Mouse (Mus musculus) neural tube, embryonic 13.5 days (tissue): ENCODE measurements around the gene Gngt2. TPM values are rescaled to one million over a fixed set of nuclear protein-coding genes. Genes with fewer than 3 reads are reported as not detected.

Experiments
- ATAC-seq: fragments of 200-750 bp; cut with Nextera tagmentation; 2 replicates; pipeline ENCODE4 v1.8.0; 2017; ENCODE audit warnings: low read depth, mild to moderate bottlenecking, moderate TSS enrichment, moderate library complexity
- H3K27ac ChIP-seq: fragments of 300-500 bp; sonication (generic); replicated peaks from 2 replicates; pipeline ENCODE4 v1.5.1; 2015; ENCODE audit warnings: moderate library complexity, mild to moderate bottlenecking, inconsistent platforms
- H3K27me3 ChIP-seq: fragments of 300-500 bp; sonication (generic); 2 replicates; pipeline ENCODE4 v1.6.1; 2015; ENCODE audit warnings: mild to moderate bottlenecking, inconsistent platforms
- H3K36me3 ChIP-seq: fragments of 300-500 bp; sonication (generic); 2 replicates; pipeline ENCODE4 v1.6.1; 2015; ENCODE audit warnings: mild to moderate bottlenecking, inconsistent platforms
- H3K4me1 ChIP-seq: fragments of 300-500 bp; sonication (generic); replicated peaks from 2 replicates; pipeline ENCODE4 v1.6.1; 2015; ENCODE audit warnings: inconsistent platforms
- H3K4me2 ChIP-seq: fragments of 300-500 bp; sonication (generic); 2 replicates; pipeline ENCODE4 v1.6.1; 2015; ENCODE audit warnings: inconsistent platforms, mild to moderate bottlenecking, moderate library complexity
- H3K4me3 ChIP-seq: fragments of 300-500 bp; sonication (generic); 2 replicates; pipeline ENCODE4 v1.5.1; 2015; ENCODE audit warnings: mild to moderate bottlenecking, inconsistent platforms
- H3K9ac ChIP-seq: fragments of 300-500 bp; sonication (generic); 2 replicates; pipeline ENCODE4 v1.6.1; 2015; ENCODE audit warnings: moderate library complexity, mild to moderate bottlenecking, inconsistent platforms
- H3K9me3 ChIP-seq: fragments of 300-500 bp; sonication (generic); 2 replicates; pipeline ENCODE4 v1.6.1; 2016; ENCODE audit warnings: inconsistent platforms
- whole genome bisulfite sequencing: fragments of 180-500 bp; shearing (Covaris S2); methylation state at CpG from one replicate; pipeline ENCODE4 v1.1.7; 2015; 5-methylcytosine and 5-hydroxymethylcytosine counted together
- polyA plus RNA-seq: library from polyadenylated mRNA; unstranded; fragments of >200 nt; fragmentation: Nextera tagmentation; extraction: Ambion mirVana; gene quantifications from 2 replicates; pipeline ENCODE4 v1.2.1, GENCODE M21; 2015

Gene Gngt2
- polyA plus RNA-seq, 1 experiment from 2014 or later, result 4.6 TPM

DNA sequence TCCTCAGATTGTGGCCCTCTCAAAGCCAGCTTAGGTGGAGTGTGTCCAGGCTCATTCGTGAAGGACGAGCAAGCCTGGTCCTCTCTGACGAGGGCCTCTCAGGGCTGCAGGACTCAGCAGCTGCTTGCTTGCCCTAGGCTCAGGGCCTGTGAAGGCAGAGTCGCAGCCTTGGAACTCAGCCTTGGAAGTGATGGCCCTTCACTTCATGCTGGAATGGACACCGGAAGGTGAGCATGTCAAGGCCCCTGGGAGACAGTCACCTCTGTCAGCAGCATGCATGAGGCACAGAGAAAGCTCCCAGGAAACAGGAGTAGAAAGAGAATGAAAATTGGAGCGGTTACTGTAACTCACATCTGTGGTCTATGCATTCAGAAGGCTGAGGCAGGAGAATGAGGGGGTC lies 25.3 kb upstream of the Gngt2 start:
- 80% methylated on average over 6 of the region's 6 CpGs for WGBS
- H3K36me3 ChIP-seq, result no peaks in the 10 kb centered on the region

DNA sequence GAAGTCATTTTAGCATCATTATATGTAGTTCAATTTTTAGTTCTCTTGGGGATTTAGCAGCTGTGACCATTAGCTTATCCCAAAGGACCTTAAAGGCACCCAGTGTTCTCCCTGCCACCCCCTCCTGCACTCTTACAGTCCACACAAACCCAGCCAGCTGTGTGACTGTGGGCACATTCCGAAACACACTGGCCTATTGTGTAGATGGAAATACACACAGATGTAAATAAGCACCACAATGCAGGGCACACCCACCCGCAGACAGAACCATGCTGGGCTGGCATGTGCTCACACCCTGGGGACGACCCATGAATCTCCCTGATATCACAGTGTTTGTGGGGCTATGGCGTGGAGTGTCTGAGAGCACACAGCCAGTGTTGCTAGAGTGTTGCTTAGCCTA lies 24.8 kb upstream of the Gngt2 start:
- Histone ChIP-seq H3K4me1 (0 out of 2 replicates have a peak, but pooled peaks cover 9% of the 10 kb centered on the region), H3K27ac (no peak overlapping the region), H3K4me3 (no peak overlapping the region), H3K9ac (no peak overlapping the region), H3K36me3 (no peaks in the 10 kb centered on the region), H3K4me2 (no peak overlapping the region), H3K9me3 (peaks cover 6% of the 10 kb centered on the region; the same call in 1 of the 2 replicates), H3K27me3 (no peaks in the 10 kb centered on the region)
- 47% methylated on average over 4 of the region's 4 CpGs for WGBS
- no peak for ATAC-seq

More for the DNA sequence above, 25.3 kb upstream of the Gngt2 start:
- H3K27me3 ChIP-seq, result no peaks in the 10 kb centered on the region
- no peak overlapping the region for H3K9ac ChIP-seq
- H3K27ac ChIP-seq, result no peak overlapping the region
- no peak overlapping the region for H3K4me2 ChIP-seq
- ATAC-seq, result no peak
- 0 out of 2 replicates have a peak, but pooled peaks cover 9% of the 10 kb centered on the region for H3K4me1 ChIP-seq
- no peak overlapping the region for H3K4me3 ChIP-seq
- peaks cover 6% of the 10 kb centered on the region; the same call in 1 of the 2 replicates for H3K9me3 ChIP-seq

DNA sequence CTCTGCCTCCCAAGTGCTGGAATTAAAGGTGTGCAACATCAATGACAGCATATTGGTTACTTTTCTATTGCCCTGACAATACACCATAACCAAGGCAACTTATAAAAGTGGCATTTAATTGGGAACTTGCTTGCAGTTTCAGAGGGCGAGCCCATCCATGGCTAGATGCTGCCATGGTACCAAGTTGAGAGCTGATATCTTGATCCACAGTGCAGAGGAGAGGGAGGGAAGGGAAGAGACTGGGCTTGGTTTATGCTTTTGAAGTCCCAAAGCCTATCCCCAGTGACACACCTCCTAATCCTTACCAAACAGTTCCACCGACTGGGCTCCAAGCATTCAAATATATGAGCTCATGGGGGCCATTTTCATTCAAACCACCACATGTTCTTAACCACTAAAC lies 22.9 kb upstream of the Gngt2 start:
- Histone ChIP-seq H3K4me3 (no peak overlapping the region), H3K4me1 (0 out of 2 replicates have a peak, but pooled peaks cover 9% of the 10 kb centered on the region), H3K27ac (no peak overlapping the region), H3K9me3 (no peaks in the 10 kb centered on the region), H3K36me3 (no peaks in the 10 kb centered on the region), H3K4me2 (no peak overlapping the region), H3K9ac (no peak overlapping the region), H3K27me3 (no peaks in the 10 kb centered on the region)
- WGBS, result 93% methylated on average over 2 of the region's 2 CpGs
- ATAC-seq, result no peak

DNA sequence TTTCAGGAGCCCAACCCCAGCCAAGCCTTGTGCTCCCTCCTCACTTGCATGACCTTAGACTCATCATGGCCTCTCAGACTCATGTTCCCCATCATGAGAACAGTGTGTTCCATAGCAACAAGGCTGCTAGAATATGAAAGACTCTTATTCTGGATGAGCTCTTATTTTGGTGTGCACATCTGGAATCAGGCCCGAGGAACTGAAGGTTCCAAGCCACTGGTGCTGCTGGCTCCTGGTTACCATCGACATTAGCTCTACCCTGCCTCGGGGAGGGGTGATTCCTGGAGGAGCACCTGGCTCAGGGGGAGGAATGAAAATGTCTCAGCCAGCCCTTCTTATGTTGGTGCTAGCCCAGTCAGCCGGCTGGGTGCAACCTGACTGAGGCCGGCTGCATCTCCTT lies 22.2 kb upstream of the Gngt2 start:
- H3K27ac ChIP-seq, result no peak overlapping the region
- H3K4me3 ChIP-seq, result no peak overlapping the region
- no peak for ATAC-seq
- no peaks in the 10 kb centered on the region for H3K9me3 ChIP-seq
- H3K9ac ChIP-seq, result no peak overlapping the region
- H3K36me3 ChIP-seq, result no peaks in the 10 kb centered on the region
- H3K4me1 ChIP-seq, result 0 out of 2 replicates have a peak, but pooled peaks cover 5% of the 10 kb centered on the region
- H3K27me3 ChIP-seq, result no peaks in the 10 kb centered on the region
- WGBS, result 75% methylated on average over 5 of the region's 5 CpGs
- H3K4me2 ChIP-seq, result no peak overlapping the region

DNA sequence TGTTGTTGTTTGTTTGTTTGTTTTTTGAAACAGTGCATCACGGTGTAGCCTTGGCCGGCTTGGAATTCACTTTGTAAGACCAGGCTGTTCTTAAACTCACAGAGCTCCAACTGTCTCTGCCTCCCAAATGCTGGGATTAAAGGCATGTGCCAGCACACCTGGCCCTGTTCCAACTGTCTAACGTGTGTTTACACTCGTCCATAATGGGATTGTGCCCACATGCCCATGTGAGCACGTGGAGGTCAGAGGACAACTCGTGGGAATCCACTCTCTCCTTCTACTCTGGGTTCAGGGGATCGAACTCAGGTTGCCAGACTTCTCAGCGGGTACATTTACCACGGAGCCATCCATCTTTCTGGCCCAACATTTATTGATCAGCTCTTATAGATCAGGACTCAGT lies 21.6 kb upstream of the Gngt2 start:
- no peaks in the 10 kb centered on the region for H3K36me3 ChIP-seq
- H3K9ac ChIP-seq, result no peak overlapping the region
- H3K27ac ChIP-seq, result no peak overlapping the region
- no peak overlapping the region for H3K4me3 ChIP-seq
- no peak overlapping the region for H3K4me2 ChIP-seq
- no peaks in the 10 kb centered on the region for H3K9me3 ChIP-seq
- 0 out of 2 replicates have a peak, but pooled peaks cover 3% of the 10 kb centered on the region for H3K4me1 ChIP-seq
- ATAC-seq, result no peak
- 81% methylated on average over 9 of the region's 9 CpGs for WGBS
- H3K27me3 ChIP-seq, result no peaks in the 10 kb centered on the region

DNA sequence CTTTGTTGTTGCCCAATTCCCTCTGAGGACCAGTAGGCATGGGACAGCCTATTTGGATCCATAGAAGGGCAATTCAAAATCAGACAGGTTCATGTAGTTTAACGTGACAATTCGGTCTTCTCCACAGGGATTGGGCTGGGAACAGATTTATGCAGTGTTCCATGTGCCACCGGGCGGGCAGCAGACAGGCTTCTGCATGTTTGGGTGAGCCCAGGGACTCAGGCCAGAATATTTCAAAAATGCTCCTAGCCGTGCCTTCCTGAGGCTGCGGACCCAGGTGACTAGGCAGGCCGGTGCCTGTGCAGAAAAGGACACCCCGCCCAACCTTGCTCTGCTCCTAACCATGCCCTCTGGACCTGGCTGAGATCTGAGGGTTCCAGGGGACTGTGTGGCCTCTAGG lies 17.9 kb upstream of the Gngt2 start:
- H3K27ac ChIP-seq, result no peak overlapping the region
- no peak overlapping the region for H3K9ac ChIP-seq
- 88% methylated on average over 8 of the region's 8 CpGs for WGBS
- H3K36me3 ChIP-seq, result no peaks in the 10 kb centered on the region
- H3K9me3 ChIP-seq, result no peaks in the 10 kb centered on the region
- H3K4me2 ChIP-seq, result no peak overlapping the region
- peaks cover 7% of the 10 kb centered on the region; the same call in 1 of the 2 replicates for H3K4me1 ChIP-seq
- H3K27me3 ChIP-seq, result peaks cover 15% of the 10 kb centered on the region
- ATAC-seq, result no peak
- H3K4me3 ChIP-seq, result no peak overlapping the region

DNA sequence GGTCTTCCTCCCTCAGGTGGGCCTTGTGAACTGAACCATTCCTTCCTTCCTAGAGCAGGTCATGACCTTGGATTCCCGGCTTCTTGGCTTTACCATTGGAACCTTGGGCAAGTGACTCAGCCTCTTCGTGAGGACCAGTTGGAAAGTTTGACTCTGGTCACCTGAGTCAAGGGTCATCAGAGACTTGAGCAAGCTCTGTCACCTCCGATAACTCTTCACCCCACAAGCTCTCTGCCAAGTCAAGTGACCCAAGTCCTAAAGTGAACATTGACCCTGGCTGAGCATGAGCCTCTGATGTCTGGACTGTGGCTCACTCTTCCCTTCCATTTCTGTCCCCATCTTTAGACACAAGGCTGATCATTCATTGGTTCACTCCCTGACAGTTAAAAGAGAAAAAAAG lies 15.5 kb upstream of the Gngt2 start:
- Histone ChIP-seq H3K4me1 (peaks cover 13% of the 10 kb centered on the region), H3K27me3 (peaks cover 33% of the 10 kb centered on the region), H3K9me3 (no peaks in the 10 kb centered on the region), H3K27ac (no peak overlapping the region), H3K36me3 (no peaks in the 10 kb centered on the region), H3K9ac (no peak overlapping the region), H3K4me2 (no peak overlapping the region), H3K4me3 (no peak overlapping the region)
- ATAC-seq, result no peak
- 90% methylated on average over 3 of the region's 3 CpGs for WGBS

DNA sequence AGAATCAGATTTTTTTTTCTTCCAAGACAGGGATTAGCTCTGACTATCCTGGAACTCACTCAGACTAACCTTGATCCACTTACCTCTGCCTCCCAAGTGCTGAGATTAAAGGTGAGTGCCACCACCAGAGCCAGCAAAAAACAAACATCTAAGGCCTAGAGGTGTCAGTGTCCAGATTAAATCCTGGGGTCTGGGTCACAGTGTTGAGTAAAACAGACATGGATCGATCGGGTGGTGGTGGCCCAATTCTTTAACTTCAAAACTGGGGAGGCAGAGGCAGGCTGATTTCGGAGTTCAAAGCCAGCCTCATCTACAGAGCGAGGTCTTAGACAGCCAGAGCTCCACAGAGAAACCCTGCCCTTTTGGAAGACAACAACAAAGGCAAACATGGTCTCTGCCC lies 14.6 kb upstream of the Gngt2 start:
- Histone ChIP-seq H3K27ac (no peak overlapping the region), H3K9me3 (no peaks in the 10 kb centered on the region), H3K4me2 (no peak overlapping the region), H3K36me3 (no peaks in the 10 kb centered on the region), H3K4me1 (peaks cover 13% of the 10 kb centered on the region), H3K4me3 (no peak overlapping the region), H3K9ac (no peak overlapping the region), H3K27me3 (peaks cover 43% of the 10 kb centered on the region)
- ATAC-seq, result no peak
- 90% methylated on average over 4 of the region's 4 CpGs for WGBS

DNA sequence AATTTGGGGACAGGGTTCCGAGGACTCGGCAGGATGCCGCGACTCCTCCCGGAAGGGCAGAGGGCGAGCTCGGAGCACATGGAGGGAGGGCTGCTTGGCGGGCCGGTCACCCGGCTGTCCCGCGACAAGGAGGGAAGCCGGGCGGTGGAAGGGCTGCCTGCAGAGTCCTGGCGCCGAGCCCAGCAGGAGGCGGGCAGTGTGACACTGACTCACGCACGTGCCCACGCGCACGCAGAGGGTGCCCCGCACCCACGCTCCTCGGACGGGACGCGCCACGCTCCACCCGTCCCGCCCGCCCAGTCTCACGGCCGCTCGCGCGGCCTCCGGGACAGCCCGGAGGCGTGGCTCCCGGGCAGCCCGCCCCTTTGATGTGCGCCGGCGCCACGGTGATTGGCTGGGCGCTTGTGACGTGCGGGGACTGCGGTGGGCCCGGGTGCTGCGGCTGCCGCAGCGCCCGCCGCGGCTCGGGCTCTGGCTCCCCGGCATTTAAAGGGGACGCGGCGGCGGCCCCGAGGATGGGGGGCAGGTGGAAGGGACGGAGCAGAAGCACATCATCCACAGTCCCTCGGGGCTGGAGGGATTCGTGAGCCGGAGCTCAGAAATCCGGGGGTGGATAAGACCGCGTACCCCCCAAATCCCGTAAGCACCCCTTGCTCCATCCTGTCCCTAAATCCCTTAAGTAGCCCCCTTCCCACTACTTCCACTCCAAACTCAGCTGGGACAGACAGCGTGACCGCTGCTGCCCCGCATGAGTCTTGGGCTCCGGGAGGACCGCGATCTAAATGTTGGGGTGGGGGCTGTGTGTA lies 12.7 kb upstream of the Gngt2 start, which contains the start of gene Phospho1:
Gene Phospho1 (plus strand): TSS at position 429 of the 806 bp plus-strand sequence.
- ATAC-seq, result peak; percentile 98
- H3K27me3 ChIP-seq, result peaks cover 60% of the 10 kb centered on the region
- H3K4me1 ChIP-seq, result peaks cover 13% of the 10 kb centered on the region
- H3K27ac ChIP-seq, result no peak within 1 kb of the TSS
- no peaks in the 10 kb centered on the region for H3K9me3 ChIP-seq
- 0% methylated on average over 75 of the region's 78 CpGs for WGBS
- peak within 1 kb of the TSS; percentile 61 for H3K4me3 ChIP-seq
- peak within 1 kb of the TSS; percentile 77 for H3K9ac ChIP-seq
- H3K36me3 ChIP-seq, result no peaks in the 10 kb centered on the region
- H3K4me2 ChIP-seq, result peak within 1 kb of the TSS; percentile 98

DNA sequence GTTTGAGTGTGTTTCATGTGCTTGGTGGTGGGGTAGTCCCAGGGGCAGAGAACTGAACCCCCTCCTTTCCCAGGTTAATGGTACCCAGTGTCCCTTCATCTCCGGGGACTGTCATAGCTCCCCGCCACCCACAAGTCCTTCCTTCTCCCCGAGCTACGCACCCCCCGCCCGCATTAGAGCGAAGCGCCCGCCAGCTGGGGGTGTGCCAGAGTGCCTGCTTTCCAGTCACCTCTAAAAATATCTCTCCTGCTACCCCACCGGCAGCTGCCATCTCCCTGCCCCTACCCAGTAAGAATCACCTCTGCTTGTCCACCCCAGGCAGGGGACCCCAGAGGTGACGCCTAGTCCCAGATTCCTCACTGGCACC lies 12.2 kb upstream of the Gngt2 start:
- peak; percentile 33; the same call in 1 of the 2 replicates for ATAC-seq
- Histone ChIP-seq H3K4me1 (peaks cover 16% of the 10 kb centered on the region), H3K36me3 (no peaks in the 10 kb centered on the region), H3K4me3 (peak overlapping the region; percentile 61), H3K9me3 (no peaks in the 10 kb centered on the region), H3K4me2 (peak overlapping the region; percentile 98), H3K9ac (peak overlapping the region; percentile 77), H3K27ac (no peak overlapping the region), H3K27me3 (peaks cover 66% of the 10 kb centered on the region)
- WGBS, result 2% methylated on average over 11 of the region's 11 CpGs

DNA sequence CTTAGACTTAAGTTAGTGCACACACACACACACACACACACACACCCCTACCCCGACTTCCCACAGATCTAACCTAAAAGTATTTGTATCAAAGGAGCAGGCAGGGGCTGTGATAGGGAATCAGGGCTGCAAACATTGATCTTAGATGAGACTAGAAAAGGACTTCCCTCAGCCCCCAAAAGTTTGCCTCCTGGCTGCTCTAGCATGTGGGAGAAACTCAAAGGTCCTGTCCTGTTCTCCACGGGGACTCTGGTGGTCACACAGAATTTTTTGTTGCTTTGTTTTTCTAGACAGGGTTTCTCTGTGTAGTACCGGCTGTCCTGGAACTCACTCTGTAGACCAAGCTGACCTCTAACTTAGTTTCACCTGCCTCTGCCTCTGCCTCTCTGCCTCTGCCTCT lies 11.4 kb upstream of the Gngt2 start:
- no peak for ATAC-seq
- H3K36me3 ChIP-seq, result no peaks in the 10 kb centered on the region
- H3K27me3 ChIP-seq, result peaks cover 73% of the 10 kb centered on the region
- WGBS, result 59% methylated on average over 3 of the region's 3 CpGs
- no peak overlapping the region for H3K4me3 ChIP-seq
- no peak overlapping the region for H3K9ac ChIP-seq
- no peaks in the 10 kb centered on the region for H3K9me3 ChIP-seq
- H3K4me1 ChIP-seq, result peaks cover 23% of the 10 kb centered on the region
- no peak overlapping the region for H3K27ac ChIP-seq
- no peak overlapping the region for H3K4me2 ChIP-seq

DNA sequence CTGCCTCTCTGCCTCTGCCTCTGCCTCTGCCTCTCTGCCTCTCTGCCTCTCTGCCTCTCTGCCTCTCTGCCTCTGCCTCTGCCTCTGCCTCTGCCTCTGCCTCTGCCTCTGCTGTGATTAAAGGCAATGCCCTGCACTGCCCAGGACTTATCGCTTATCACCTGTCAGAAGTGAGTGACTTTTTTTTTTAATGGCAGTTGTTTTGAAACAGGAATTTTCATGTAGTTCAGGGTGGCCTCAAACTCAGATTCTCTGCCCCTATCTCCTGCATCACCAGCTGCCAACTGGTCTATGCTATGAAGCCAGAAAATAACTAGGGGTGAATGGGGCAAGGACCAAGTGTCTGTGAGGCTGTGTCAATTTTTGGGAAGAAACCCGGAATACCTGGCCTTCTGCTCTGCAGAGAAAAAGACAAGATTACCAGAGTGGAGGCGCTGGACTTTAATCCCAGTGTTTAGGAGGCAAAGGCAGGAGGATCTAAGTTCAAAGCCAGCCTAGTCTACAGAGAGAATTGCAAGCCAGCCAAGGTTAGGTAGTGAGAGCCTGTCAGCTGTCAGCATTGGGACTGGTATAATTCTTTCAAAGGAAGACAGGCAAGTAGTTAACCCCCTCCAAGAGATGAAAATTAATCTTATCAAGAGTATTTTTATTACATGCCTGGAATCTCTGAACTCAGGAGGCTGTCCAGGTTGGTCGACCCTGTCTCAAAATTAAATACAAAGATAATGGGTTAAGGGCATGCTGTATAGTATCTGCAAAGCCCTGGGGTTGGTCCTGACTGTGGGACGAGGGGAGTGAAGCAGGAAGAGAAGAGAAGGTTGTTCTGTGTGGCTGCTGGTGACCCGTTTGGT lies 10.5 kb upstream of the Gngt2 start:
- H3K4me1 ChIP-seq, result peaks cover 33% of the 10 kb centered on the region
- H3K4me3 ChIP-seq, result no peak overlapping the region
- no peak overlapping the region for H3K4me2 ChIP-seq
- H3K9me3 ChIP-seq, result no peaks in the 10 kb centered on the region
- H3K27ac ChIP-seq, result no peak overlapping the region
- ATAC-seq, result no peak
- WGBS, result 47% methylated on average over 6 of the region's 6 CpGs
- H3K27me3 ChIP-seq, result peaks cover 82% of the 10 kb centered on the region
- no peak overlapping the region for H3K9ac ChIP-seq
- no peaks in the 10 kb centered on the region for H3K36me3 ChIP-seq
